9 mouse cellular contexts compared by ENCODE assay signal in genomic region chr2:155090909-155091742, GRCm38 (mm10). TPM values are rescaled to one million over a fixed set of nuclear protein-coding genes. Genes with fewer than 3 reads are reported as not detected.
A peak's percentile ranks its signal among the peaks of the same experiment; 100 is the strongest.
DNase-seq lines count a peak whose midpoint lies in the region; ATAC-seq and TF ChIP-seq lines count a peak whose summit lies in the region.
"Had no signal": no experiment of that assay in that cellular context is flagged by ENCODE, and none has a peak within 500 bp of the region (broad histone marks: within the 10 kb centered on the region; RNA-seq: fewer than 3 reads in every experiment).

No protein-coding gene starts in this region.

- no peak overlapping the region for H3K27ac ChIP-seq in limb, embryonic 14.5 days (replicated peaks; ENCODE audit: low read depth, low read length)
- H3K27ac ChIP-seq in limb, embryonic 10.5 days = no peak overlapping the region
- H3K27ac ChIP-seq in liver, adult 2 months (replicated peaks; ENCODE audit: insufficient read depth, low read depth, low read length) = peak overlapping the region; percentile 98
- H3K27ac ChIP-seq in stomach, embryonic 16.5 days (ENCODE audit: low read length) = no peak overlapping the region
- H3K27ac ChIP-seq: limb, embryonic 13.5 days had no signal

- no peaks in the 10 kb centered on the region for H3K27me3 ChIP-seq in limb, embryonic 14.5 days (ENCODE audit: control insufficient read depth, insufficient read depth, low read length)
- no peaks in the 10 kb centered on the region for H3K27me3 ChIP-seq in limb, embryonic 10.5 days (ENCODE audit: low read depth, poor library complexity, severe bottlenecking)
- no peaks in the 10 kb centered on the region for H3K27me3 ChIP-seq in liver, adult 2 months (ENCODE audit: control insufficient read depth, insufficient read depth, low read length)
- no peaks in the 10 kb centered on the region for H3K27me3 ChIP-seq in stomach, embryonic 16.5 days (ENCODE audit: control insufficient read depth, insufficient read depth, low read length)
- H3K27me3 ChIP-seq: limb, embryonic 13.5 days had no signal

- no peak for TF ChIP-seq CTCF in liver, adult 2 months (IDR thresholded peaks at IDR 0.05; ENCODE audit: low read depth, low read length)

- ATAC-seq in limb, embryonic 14.5 days (ENCODE audit: low FRiP score, low read depth) = no peak; the same call in 1 of the 2 replicates
- 0 out of 2 replicates have a peak, but pooled peaks have one; percentile 60 for ATAC-seq in stomach, embryonic 16.5 days (ENCODE audit: insufficient read depth, low FRiP score)

- 63% methylated on average over 13 of the region's 13 CpGs for WGBS in limb, embryonic 14.5 days
- 74% methylated on average over 13 of the region's 13 CpGs for WGBS in limb, embryonic 10.5 days
- WGBS in liver, adult 2 months = 55% methylated on average over 13 of the region's 13 CpGs
- 48% methylated on average over 13 of the region's 13 CpGs for WGBS in stomach, embryonic 16.5 days

- no peaks in the 10 kb centered on the region for H3K36me3 ChIP-seq in limb, embryonic 14.5 days (ENCODE audit: control insufficient read depth, insufficient read depth, low read length)
- H3K36me3 ChIP-seq in limb, embryonic 10.5 days = no peaks in the 10 kb centered on the region
- no peaks in the 10 kb centered on the region for H3K36me3 ChIP-seq in liver, adult 2 months (ENCODE audit: control insufficient read depth, insufficient read depth, low read length)
- no peaks in the 10 kb centered on the region for H3K36me3 ChIP-seq in stomach, embryonic 16.5 days (ENCODE audit: control insufficient read depth, insufficient read depth, low read length)
- H3K36me3 ChIP-seq: limb, embryonic 13.5 days had no signal

- peak; percentile 16 for DNase-seq in limb, embryonic 14.5 days (ENCODE audit: low spot score)
- DNase-seq in limb, embryonic 10.5 days (ENCODE audit: low spot score) = no peak
- peak; percentile 83 for DNase-seq in c-Kit-positive CD71-positive TER-119-negative erythroid progenitor cells, embryonic 14.5 days (ENCODE audit: low read depth)
- DNase-seq in liver, adult 2 months (ENCODE audit: extremely low read depth, low read depth, low spot score) = peak; percentile 92
- no peak for DNase-seq in retina, postnatal 1 day
- no peak for DNase-seq in cerebellum, adult 18-20 months
- DNase-seq: right cerebral cortex, adult 18-20 months had no signal

- no peaks in the 10 kb centered on the region for H3K4me1 ChIP-seq in limb, embryonic 14.5 days (ENCODE audit: control insufficient read depth, insufficient read depth, low read length)
- peaks cover 3% of the 10 kb centered on the region for H3K4me1 ChIP-seq in limb, embryonic 10.5 days
- H3K4me1 ChIP-seq in liver, adult 2 months (ENCODE audit: control insufficient read depth, insufficient read depth, low read length) = peaks cover 6% of the 10 kb centered on the region
- H3K4me1 ChIP-seq in stomach, embryonic 16.5 days (ENCODE audit: control insufficient read depth, insufficient read depth, low read length) = no peaks in the 10 kb centered on the region
- H3K4me1 ChIP-seq: limb, embryonic 13.5 days had no signal

- H3K4me3 ChIP-seq in limb, embryonic 14.5 days (replicated peaks; ENCODE audit: low read length) = no peak overlapping the region
- H3K4me3 ChIP-seq in limb, embryonic 10.5 days = no peak overlapping the region
- no peak overlapping the region for H3K4me3 ChIP-seq in liver, adult 2 months (ENCODE audit: insufficient read depth, low read depth, low read length)
- H3K4me3 ChIP-seq in stomach, embryonic 16.5 days (replicated peaks; ENCODE audit: low read length) = no peak overlapping the region
- H3K4me3 ChIP-seq: limb, embryonic 13.5 days had no signal

- no peak overlapping the region for H3K9ac ChIP-seq in limb, embryonic 14.5 days (ENCODE audit: low read depth, low read length, severe bottlenecking)
- peak overlapping the region; percentile 70 for H3K9ac ChIP-seq in liver, adult 2 months (ENCODE audit: low read depth, low read length)
- no peak overlapping the region for H3K9ac ChIP-seq in stomach, embryonic 16.5 days (ENCODE audit: low read length)
- H3K9ac ChIP-seq: limb, embryonic 13.5 days had no signal

- no peaks in the 10 kb centered on the region for H3K9me3 ChIP-seq in limb, embryonic 14.5 days (ENCODE audit: control insufficient read depth, low read length)
- no peaks in the 10 kb centered on the region for H3K9me3 ChIP-seq in limb, embryonic 10.5 days (replicated peaks)
- no peaks in the 10 kb centered on the region for H3K9me3 ChIP-seq in stomach, embryonic 16.5 days (replicated peaks; ENCODE audit: control insufficient read depth, low read length)
- H3K9me3 ChIP-seq: limb, embryonic 13.5 days had no signal

- H3K79me2 ChIP-seq in liver, adult 2 months (ENCODE audit: control insufficient read depth, insufficient read depth, low read length) = no peaks in the 10 kb centered on the region

- H3K4me2 ChIP-seq in limb, embryonic 14.5 days (replicated peaks; ENCODE audit: low read depth, low read length, severe bottlenecking) = no peak overlapping the region
- H3K4me2 ChIP-seq in stomach, embryonic 16.5 days (ENCODE audit: low read depth, low read length) = no peak overlapping the region
- H3K4me2 ChIP-seq: limb, embryonic 13.5 days had no signal

- TF ChIP-seq POLR2A in limb, embryonic 14.5 days (IDR thresholded peaks at IDR 0.05; ENCODE audit: borderline replicate concordance, extremely low read depth, insufficient read depth, insufficient read length) = no peak
- no peak for TF ChIP-seq POLR2A in liver, adult 2 months (IDR thresholded peaks at IDR 0.05; ENCODE audit: extremely low read depth, insufficient read depth, low read length)

RNA-seq across cellular contexts. Expression of gene Ahcy, which starts 16.8 kb away (rescaled TPM):
- 123 and 133 TPM in 2 replicates for polyA plus RNA-seq in limb, embryonic 14.5 days (2012; rRNA removed)
- polyA plus RNA-seq in limb, embryonic 14.5 days (2014; fragmentation: Nextera tagmentation; extraction: Ambion mirVana) = 70.5 and 72.7 TPM in 2 replicates
- 156 and 181 TPM in 2 replicates for polyA plus RNA-seq in limb, embryonic 10.5 days (2016; fragmentation: Nextera tagmentation; extraction: Ambion mirVana)
- 1,859 and 1,996 TPM in 2 replicates for total RNA-seq in liver, adult 2 months (2014; rRNA removed)
- 1,364 and 1,580 TPM in 2 replicates for polyA plus RNA-seq in liver, adult 2 months (2012; rRNA removed)
- polyA plus RNA-seq in stomach, embryonic 16.5 days (2015; fragmentation: Nextera tagmentation; extraction: Ambion mirVana) = 52.4 and 56.2 TPM in 2 replicates

RNA-seq across cellular contexts. Expression of gene Itch, which starts 42.2 kb away (rescaled TPM):
- polyA plus RNA-seq in limb, embryonic 14.5 days (2012; rRNA removed) = 30.2 and 31.1 TPM in 2 replicates
- 49.8 and 54.6 TPM in 2 replicates for polyA plus RNA-seq in limb, embryonic 14.5 days (2014; fragmentation: Nextera tagmentation; extraction: Ambion mirVana)
- polyA plus RNA-seq in limb, embryonic 10.5 days (2016; fragmentation: Nextera tagmentation; extraction: Ambion mirVana) = 58.4 and 64.8 TPM in 2 replicates
- total RNA-seq in liver, adult 2 months (2014; rRNA removed) = 50.7 and 61.4 TPM in 2 replicates
- 5.9 and 6.1 TPM in 2 replicates for polyA plus RNA-seq in liver, adult 2 months (2012; rRNA removed)
- 51.9 and 54.3 TPM in 2 replicates for polyA plus RNA-seq in stomach, embryonic 16.5 days (2015; fragmentation: Nextera tagmentation; extraction: Ambion mirVana)

Comparison
In these comparisons a context has a peak if more than half of its experiments do, and no peak if none do; other contexts are left out.
1. DNase-seq: peak in limb, embryonic 14.5 days (single experiment), c-Kit-positive CD71-positive TER-119-negative erythroid progenitor cells, embryonic 14.5 days (single experiment) and liver, adult 2 months (single experiment); none in limb, embryonic 10.5 days (single experiment), retina, postnatal 1 day (single experiment) and cerebellum, adult 18-20 months (0 of 2).